Mouse (Mus musculus): ENCODE results near the gene Vps13d.

Vps13d gene

GRCm38 (mm10) chr4:145147006-145147961, 47.5 kb downstream of the Vps13d start:
- DNase-seq, result peak; percentile 45

GRCm38 (mm10) chr4:145143533-145143932, 51.3 kb downstream of the Vps13d start:
- DNase-seq, result no peak

GRCm38 (mm10) chr4:145136705-145137104, 58.1 kb downstream of the Vps13d start:
- DNase-seq, result no peak

- no peak for DNase-seq
Measured at GRCm38 (mm10) chr4:145135473-145135872, 59.3 kb downstream of the Vps13d start.

GRCm38 (mm10) chr4:145130772-145131171, 64.0 kb downstream of the Vps13d start:
- DNase-seq, result no peak

- peak; percentile 91 for DNase-seq
Measured at GRCm38 (mm10) chr4:145129956-145130548, 64.8 kb downstream of the Vps13d start.

- DNase-seq, result no peak
Measured at GRCm38 (mm10) chr4:145125463-145126220, 69.2 kb downstream of the Vps13d start.

GRCm38 (mm10) chr4:145124419-145124818, 70.4 kb downstream of the Vps13d start:
- no peak for DNase-seq

GRCm38 (mm10) chr4:145111641-145112040, 83.2 kb downstream of the Vps13d start:
- peak; percentile 27 for DNase-seq

- DNase-seq, result no peak
Measured at GRCm38 (mm10) chr4:145110736-145111135, 84.1 kb downstream of the Vps13d start.

GRCm38 (mm10) chr4:145106796-145107195, 88.0 kb downstream of the Vps13d start:
- DNase-seq, result no peak

- no peak for DNase-seq
Measured at GRCm38 (mm10) chr4:145105319-145105718, 89.5 kb downstream of the Vps13d start.

- no peak for DNase-seq
Measured at GRCm38 (mm10) chr4:145104917-145105316, 89.9 kb downstream of the Vps13d start.

GRCm38 (mm10) chr4:145103617-145104016, 91.2 kb downstream of the Vps13d start:
- no peak for DNase-seq

- no peak for DNase-seq
Measured at GRCm38 (mm10) chr4:145101823-145102718, 92.7 kb downstream of the Vps13d start.

- DNase-seq, result no peak
Measured at GRCm38 (mm10) chr4:145099853-145100252, 95.0 kb downstream of the Vps13d start.

- DNase-seq, result no peak
Measured at GRCm38 (mm10) chr4:145099344-145099743, 95.5 kb downstream of the Vps13d start.

- DNase-seq, result no peak
Measured at GRCm38 (mm10) chr4:145097974-145098373, 96.8 kb downstream of the Vps13d start.

- DNase-seq, result peak; percentile 23
Measured at GRCm38 (mm10) chr4:145096481-145097039, 98.2 kb downstream of the Vps13d start.

GRCm38 (mm10) chr4:145086509-145086908, 108.3 kb downstream of the Vps13d start:
- no peak for DNase-seq

- DNase-seq, result no peak
Measured at GRCm38 (mm10) chr4:145079324-145079723, 115.5 kb downstream of the Vps13d start.

GRCm38 (mm10) chr4:145074276-145074675, 120.5 kb downstream of the Vps13d start:
- peak; percentile 82 for DNase-seq

Measured in lung, postnatal 36 days (tissue).